Mouse (Mus musculus): ENCODE data around the gene Gm13694. TPM values are rescaled to one million over a fixed set of nuclear protein-coding genes. Genes with fewer than 3 reads are reported as not detected.
"Not testable (repeated sequence)": the region's sequence is repeated elsewhere in the genome, so short reads cannot be mapped to it uniquely, and the experiment has no call there.

Gm13694 gene
- total and polyA plus RNA-seq, 2 experiments, result not detected

DNA sequence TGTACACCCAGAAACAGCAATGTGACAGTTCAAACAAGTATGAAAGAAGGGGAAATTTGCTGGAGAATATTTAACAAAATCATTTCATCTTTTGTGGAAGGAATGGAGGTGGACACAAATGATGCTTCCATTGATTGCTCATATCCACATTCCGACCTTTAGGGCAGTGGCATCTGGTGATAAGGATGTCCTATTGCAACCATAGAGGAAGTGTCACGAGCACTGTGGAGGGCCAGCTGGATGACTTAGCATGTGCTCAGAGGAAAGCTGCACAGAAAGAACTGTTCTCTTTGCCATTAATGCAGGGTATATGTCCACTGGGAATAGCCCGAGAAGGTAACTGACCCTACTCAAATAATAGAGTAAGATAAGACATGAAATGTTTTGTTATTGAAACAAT is 31.1 kb downstream of the Gm13694 start:
- no peaks in the 10 kb centered on the region for H3K36me3 ChIP-seq (ENCODE audit: control insufficient read depth, insufficient read depth, low read length)
- H3K4me3 ChIP-seq (ENCODE audit: insufficient read depth, low read depth, low read length), result no peak overlapping the region
- no peaks in the 10 kb centered on the region for H3K27me3 ChIP-seq (ENCODE audit: control insufficient read depth, insufficient read depth, low read length)
- no peaks in the 10 kb centered on the region for H3K4me1 ChIP-seq (ENCODE audit: control insufficient read depth, insufficient read depth, low read length)
- no peak overlapping the region for H3K27ac ChIP-seq (replicated peaks; ENCODE audit: insufficient read depth, low read depth, low read length)
- no peak for TF ChIP-seq CTCF (IDR thresholded peaks at IDR 0.05; ENCODE audit: low read depth, low read length)
- no peaks in the 10 kb centered on the region for H3K79me2 ChIP-seq (ENCODE audit: control insufficient read depth, insufficient read depth, low read length)
- H3K9ac ChIP-seq (ENCODE audit: low read depth, low read length), result no peak overlapping the region
- no peak for DNase-seq (ENCODE audit: extremely low read depth, low read depth, low spot score)
- WGBS, result 57% methylated on average over 3 of the region's 3 CpGs

GRCm38 (mm10) chr2:84014572-84014971 is 35.8 kb downstream of the Gm13694 start:
- DNase-seq (ENCODE audit: extremely low read depth, low read depth, low spot score), result no peak
- H3K27ac ChIP-seq (replicated peaks; ENCODE audit: insufficient read depth, low read depth, low read length), result no peak overlapping the region
- no peak overlapping the region for H3K4me3 ChIP-seq (ENCODE audit: insufficient read depth, low read depth, low read length)
- H3K4me1 ChIP-seq (ENCODE audit: control insufficient read depth, insufficient read depth, low read length), result no peaks in the 10 kb centered on the region
- 72% methylated on average over 6 of the region's 6 CpGs for WGBS
- H3K9ac ChIP-seq (ENCODE audit: low read depth, low read length), result no peak overlapping the region
- no peaks in the 10 kb centered on the region for H3K36me3 ChIP-seq (ENCODE audit: control insufficient read depth, insufficient read depth, low read length)
- no peaks in the 10 kb centered on the region for H3K79me2 ChIP-seq (ENCODE audit: control insufficient read depth, insufficient read depth, low read length)
- H3K27me3 ChIP-seq (ENCODE audit: control insufficient read depth, insufficient read depth, low read length), result no peaks in the 10 kb centered on the region
- no peak for TF ChIP-seq CTCF (IDR thresholded peaks at IDR 0.05; ENCODE audit: low read depth, low read length)
- no peak for TF ChIP-seq POLR2A (IDR thresholded peaks at IDR 0.05; ENCODE audit: extremely low read depth, insufficient read depth, low read length)

- not testable (repeated sequence) for H3K4me3 ChIP-seq (ENCODE audit: insufficient read depth, low read depth, low read length); H3K79me2 ChIP-seq (ENCODE audit: control insufficient read depth, insufficient read depth, low read length); DNase-seq (ENCODE audit: extremely low read depth, low read depth, low spot score); H3K36me3 ChIP-seq (ENCODE audit: control insufficient read depth, insufficient read depth, low read length); H3K4me1 ChIP-seq (ENCODE audit: control insufficient read depth, insufficient read depth, low read length); H3K27me3 ChIP-seq (ENCODE audit: control insufficient read depth, insufficient read depth, low read length); H3K27ac ChIP-seq (replicated peaks; ENCODE audit: insufficient read depth, low read depth, low read length); H3K9ac ChIP-seq (ENCODE audit: low read depth, low read length)
- 80% methylated on average over 5 of the region's 5 CpGs for WGBS
Observed at GRCm38 (mm10) chr2:84016291-84016690, 37.6 kb downstream of the Gm13694 start.

DNA sequence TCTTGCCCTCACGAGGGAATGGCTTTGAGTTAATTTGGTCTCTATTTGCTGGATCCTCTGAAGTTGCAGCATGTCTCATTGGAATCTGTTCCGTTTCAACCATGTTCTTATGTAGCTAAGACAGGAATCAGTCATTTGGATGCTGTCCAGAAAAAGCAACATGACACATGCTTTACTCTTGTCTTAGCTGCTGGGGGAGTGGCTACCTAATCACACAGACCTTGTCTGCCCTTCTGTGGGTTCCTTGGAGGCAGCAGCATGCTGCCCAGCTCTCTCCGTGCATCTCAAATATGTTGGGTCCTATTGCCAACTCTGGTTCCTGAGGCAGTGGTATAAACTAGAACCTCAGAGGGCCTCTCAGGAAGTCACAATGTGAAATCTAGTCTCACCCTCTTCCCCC is 39.6 kb downstream of the Gm13694 start:
- H3K27ac ChIP-seq (replicated peaks; ENCODE audit: insufficient read depth, low read depth, low read length), result no peak overlapping the region
- TF ChIP-seq CTCF (IDR thresholded peaks at IDR 0.05; ENCODE audit: low read depth, low read length), result no peak
- no peak for TF ChIP-seq POLR2A (IDR thresholded peaks at IDR 0.05; ENCODE audit: extremely low read depth, insufficient read depth, low read length)

DNA sequence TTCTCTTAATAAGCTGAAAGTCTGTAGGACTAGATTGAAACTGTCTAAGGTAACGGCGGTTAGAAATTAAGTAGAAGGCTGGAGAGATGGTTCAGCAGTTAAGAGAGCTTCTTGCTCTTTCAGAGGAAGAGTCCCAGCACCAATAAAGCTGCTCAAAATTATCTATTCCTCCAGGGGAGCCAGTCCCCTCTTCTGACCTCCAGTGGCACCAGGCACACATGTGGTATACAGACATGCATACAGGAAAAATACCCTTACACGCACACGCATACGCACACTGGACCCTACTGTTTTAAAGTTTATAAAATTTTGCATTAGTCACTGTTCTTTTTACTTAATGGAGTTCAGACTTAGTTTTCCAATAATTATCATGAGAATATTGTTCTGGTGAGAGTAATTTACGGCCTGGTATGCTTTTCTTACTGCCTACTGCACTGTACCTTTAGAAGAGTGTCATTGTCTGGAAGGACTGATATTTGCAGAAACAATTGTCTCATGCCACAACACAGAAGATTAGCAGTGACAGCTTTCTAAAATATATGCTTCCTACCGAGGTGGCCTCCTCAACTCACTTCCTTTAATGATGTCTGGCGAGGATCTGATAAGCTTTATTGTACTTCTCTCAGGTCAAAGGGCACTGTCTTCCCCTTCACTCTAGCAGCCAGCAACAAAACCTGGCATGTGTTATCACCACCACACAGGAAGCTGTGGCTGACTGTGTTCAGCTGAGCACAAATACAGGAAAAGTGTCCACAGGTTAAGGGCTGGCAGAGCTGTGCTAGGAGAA is 41.0 kb downstream of the Gm13694 start:
- no peak overlapping the region for H3K27ac ChIP-seq (replicated peaks; ENCODE audit: insufficient read depth, low read depth, low read length)
- 78% methylated on average over 8 of the region's 8 CpGs for WGBS

More for the DNA sequence above, 39.6 kb downstream of the Gm13694 start:
- Histone ChIP-seq H3K79me2 (ENCODE audit: control insufficient read depth, insufficient read depth, low read length) (no peaks in the 10 kb centered on the region), H3K4me1 (ENCODE audit: control insufficient read depth, insufficient read depth, low read length) (no peaks in the 10 kb centered on the region), H3K36me3 (ENCODE audit: control insufficient read depth, insufficient read depth, low read length) (no peaks in the 10 kb centered on the region), H3K9ac (ENCODE audit: low read depth, low read length) (no peak overlapping the region), H3K27me3 (ENCODE audit: control insufficient read depth, insufficient read depth, low read length) (no peaks in the 10 kb centered on the region), H3K4me3 (ENCODE audit: insufficient read depth, low read depth, low read length) (no peak overlapping the region)
- 75% methylated on average over 3 of the region's 3 CpGs for WGBS
- DNase-seq (ENCODE audit: extremely low read depth, low read depth, low spot score), result no peak

GRCm38 (mm10) chr2:84021930-84022329 is 43.2 kb downstream of the Gm13694 start:
- Histone ChIP-seq H3K27ac (replicated peaks; ENCODE audit: insufficient read depth, low read depth, low read length) (no peak overlapping the region), H3K27me3 (ENCODE audit: control insufficient read depth, insufficient read depth, low read length) (no peaks in the 10 kb centered on the region), H3K36me3 (ENCODE audit: control insufficient read depth, insufficient read depth, low read length) (no peaks in the 10 kb centered on the region), H3K4me1 (ENCODE audit: control insufficient read depth, insufficient read depth, low read length) (no peaks in the 10 kb centered on the region), H3K79me2 (ENCODE audit: control insufficient read depth, insufficient read depth, low read length) (no peaks in the 10 kb centered on the region), H3K9ac (ENCODE audit: low read depth, low read length) (no peak overlapping the region), H3K4me3 (ENCODE audit: insufficient read depth, low read depth, low read length) (no peak overlapping the region)
- no peak for DNase-seq (ENCODE audit: extremely low read depth, low read depth, low spot score)
- TF ChIP-seq POLR2A (IDR thresholded peaks at IDR 0.05; ENCODE audit: extremely low read depth, insufficient read depth, low read length) (no peak), CTCF (IDR thresholded peaks at IDR 0.05; ENCODE audit: low read depth, low read length) (no peak)
- WGBS, result 83% methylated on average over 2 of the region's 2 CpGs

More for the DNA sequence above, 41.0 kb downstream of the Gm13694 start:
- H3K79me2 ChIP-seq (ENCODE audit: control insufficient read depth, insufficient read depth, low read length), result no peaks in the 10 kb centered on the region
- H3K36me3 ChIP-seq (ENCODE audit: control insufficient read depth, insufficient read depth, low read length), result no peaks in the 10 kb centered on the region
- TF ChIP-seq CTCF (IDR thresholded peaks at IDR 0.05; ENCODE audit: low read depth, low read length), result no peak
- no peak for TF ChIP-seq POLR2A (IDR thresholded peaks at IDR 0.05; ENCODE audit: extremely low read depth, insufficient read depth, low read length)
- no peaks in the 10 kb centered on the region for H3K4me1 ChIP-seq (ENCODE audit: control insufficient read depth, insufficient read depth, low read length)
- no peaks in the 10 kb centered on the region for H3K27me3 ChIP-seq (ENCODE audit: control insufficient read depth, insufficient read depth, low read length)
- no peak for DNase-seq (ENCODE audit: extremely low read depth, low read depth, low spot score)
- H3K4me3 ChIP-seq (ENCODE audit: insufficient read depth, low read depth, low read length), result no peak overlapping the region
- no peak overlapping the region for H3K9ac ChIP-seq (ENCODE audit: low read depth, low read length)

Measured in liver, adult 2 months (tissue).